Mouse (Mus musculus) adrenal gland, postnatal 25 days (tissue): ENCODE measurements around the gene Abhd11. TPM values are rescaled to one million over a fixed set of nuclear protein-coding genes. Genes with fewer than 3 reads are reported as not detected.
A peak's percentile ranks its signal among the peaks of the same experiment; 100 is the strongest.

ENCODE experiments used
- DNase-seq: peaks from one replicate; pipeline ENCODE4 v3.0.0; 2021; ENCODE audit warnings: mixed read lengths
- total RNA-seq: library from RNA; stranded (reverse); gene quantifications from 2 replicates; pipeline ENCODE4 v1.2.3, GENCODE M21; 2021

Gene Abhd11
- total RNA-seq, 1 experiment from 2014 or later = 61.8 TPM

DNA sequence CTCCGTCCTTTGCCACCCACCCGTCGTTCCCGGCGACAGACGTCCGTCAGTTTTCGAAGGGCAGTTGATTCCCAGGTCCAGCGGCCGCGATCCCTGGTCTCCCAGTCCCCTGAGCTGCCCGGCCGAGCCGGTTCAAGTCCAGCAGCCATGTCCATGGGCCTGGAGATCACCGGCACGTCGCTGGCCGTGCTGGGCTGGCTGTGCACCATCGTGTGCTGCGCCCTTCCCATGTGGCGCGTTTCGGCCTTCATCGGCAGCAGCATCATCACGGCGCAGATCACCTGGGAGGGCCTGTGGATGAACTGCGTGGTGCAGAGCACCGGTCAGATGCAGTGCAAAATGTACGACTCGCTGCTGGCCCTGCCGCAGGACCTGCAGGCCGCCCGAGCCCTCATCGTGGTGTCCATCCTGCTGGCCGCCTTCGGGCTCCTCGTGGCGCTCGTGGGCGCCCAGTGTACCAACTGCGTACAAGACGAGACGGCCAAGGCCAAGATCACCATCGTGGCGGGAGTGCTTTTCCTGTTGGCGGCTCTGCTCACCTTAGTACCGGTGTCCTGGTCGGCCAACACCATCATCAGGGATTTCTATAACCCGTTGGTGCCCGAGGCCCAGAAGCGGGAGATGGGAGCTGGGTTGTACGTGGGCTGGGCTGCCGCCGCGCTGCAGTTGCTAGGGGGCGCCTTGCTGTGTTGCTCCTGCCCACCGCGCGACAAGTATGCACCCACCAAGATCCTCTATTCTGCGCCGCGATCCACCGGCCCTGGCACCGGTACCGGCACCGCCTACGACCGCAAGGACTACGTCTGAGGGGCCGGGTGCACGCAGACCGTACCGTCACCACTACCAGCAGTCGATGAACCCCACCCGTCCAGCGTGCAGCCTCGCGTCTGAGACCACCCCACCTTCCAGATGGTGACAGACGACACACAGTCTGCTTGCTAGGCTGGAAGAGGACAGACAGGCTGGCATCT, 22.4 kb upstream of the Abhd11 start:
- no peak for DNase-seq

DNA sequence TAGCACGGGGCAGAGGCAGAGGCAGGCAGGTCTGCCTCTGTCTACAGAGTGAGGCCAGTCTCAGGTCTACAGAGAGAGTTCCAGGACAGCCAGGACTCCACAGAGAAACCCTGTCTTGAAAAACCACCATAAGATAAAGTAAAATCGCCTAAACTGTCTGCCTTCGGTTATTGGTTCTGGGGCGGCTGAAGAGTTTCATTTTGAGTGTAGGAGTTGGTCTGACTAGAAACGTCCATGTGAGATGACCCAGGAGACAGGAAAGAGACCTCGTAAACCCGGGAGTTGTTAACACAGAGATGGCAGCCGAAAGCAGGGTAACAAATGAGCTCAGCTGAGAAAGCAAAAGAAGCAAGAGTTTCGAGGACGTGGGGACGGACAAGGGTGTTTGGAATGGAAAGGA, 19.8 kb upstream of the Abhd11 start:
- DNase-seq = no peak

DNA sequence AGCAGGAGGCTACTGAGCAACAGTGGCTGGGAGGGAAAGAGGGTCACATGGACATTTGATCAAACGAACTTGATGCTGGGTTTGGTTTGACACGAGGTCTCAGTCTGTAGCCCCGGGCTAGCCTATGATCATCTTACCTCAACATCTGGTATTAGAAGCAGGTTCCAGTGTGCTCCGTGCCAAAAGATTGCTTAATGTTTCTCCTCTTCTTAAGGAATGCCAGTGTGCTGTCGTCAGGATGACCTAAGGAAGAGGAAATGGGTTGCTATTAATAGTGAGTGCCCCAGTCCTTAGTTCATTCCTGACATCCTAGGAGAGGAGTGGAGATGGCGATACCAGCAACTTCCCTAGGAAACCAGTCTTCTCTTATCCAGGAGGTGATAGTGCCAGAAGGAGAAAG, 19.2 kb upstream of the Abhd11 start:
- DNase-seq = no peak

DNA sequence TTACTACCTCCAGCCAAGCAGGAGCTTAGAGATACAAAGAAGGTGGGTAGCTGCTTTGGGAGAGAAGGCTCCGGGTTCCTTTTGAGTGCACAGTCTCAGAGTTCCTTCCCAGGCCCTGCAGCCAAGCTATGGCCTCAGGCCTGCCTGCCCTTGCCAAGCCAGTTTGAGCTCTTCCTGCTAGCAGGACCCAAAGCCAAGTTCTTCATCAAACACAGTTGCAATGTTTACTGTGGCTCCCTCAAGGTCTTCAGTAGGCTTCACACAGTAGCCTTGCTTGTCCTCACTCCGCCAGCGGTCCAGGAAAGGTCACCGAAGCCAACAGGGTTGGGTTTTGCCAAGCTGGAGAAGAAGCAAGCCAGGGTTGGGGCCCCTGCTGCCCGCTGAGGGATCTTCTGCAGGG, 16.4 kb upstream of the Abhd11 start:
- no peak for DNase-seq

DNA sequence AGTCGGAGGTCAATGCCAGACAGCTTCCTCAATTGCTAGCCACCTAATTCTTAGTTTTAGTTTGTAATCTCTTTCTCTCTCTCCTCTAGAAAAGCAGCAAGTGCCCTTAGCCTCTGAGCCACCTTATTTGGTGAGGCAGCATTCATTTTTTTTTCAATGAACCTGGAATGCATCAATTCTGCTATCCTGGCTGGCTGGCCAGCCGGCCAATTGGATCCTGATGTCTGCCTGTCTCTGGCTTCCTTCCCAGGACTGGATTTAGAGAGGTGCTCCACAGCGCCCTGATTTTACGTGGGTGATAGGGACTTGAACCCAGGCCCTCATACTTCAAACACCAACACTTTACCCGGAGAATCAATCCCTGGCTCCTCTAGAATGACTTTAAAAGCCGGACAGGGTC, 10.6 kb upstream of the Abhd11 start:
- DNase-seq = no peak

- no peak for DNase-seq
Observed at GRCm38 (mm10) chr5:134999797-135000196, 9.2 kb upstream of the Abhd11 start.

DNA sequence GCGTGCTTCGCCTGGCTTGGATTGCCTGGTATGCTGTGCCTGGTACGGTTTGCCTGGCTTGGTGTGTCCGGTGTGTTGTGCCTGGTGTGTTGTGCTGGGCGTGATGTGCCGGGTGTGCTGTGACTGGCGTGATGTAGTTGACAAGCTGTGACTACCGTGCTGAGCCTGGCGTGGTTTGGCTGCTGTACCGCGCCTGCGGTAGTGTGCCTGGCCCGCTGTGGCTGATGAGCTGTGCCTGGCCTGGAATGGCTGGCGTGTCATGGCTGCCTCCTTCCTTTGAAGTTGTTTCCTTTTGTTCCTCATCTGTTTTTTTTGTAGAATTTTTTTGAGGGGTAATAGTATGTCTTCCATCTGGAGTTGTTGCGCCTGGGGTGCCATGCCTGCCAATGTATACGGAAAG, 8.2 kb upstream of the Abhd11 start:
- no peak for DNase-seq

- no peak for DNase-seq
Observed at GRCm38 (mm10) chr5:135001309-135001708, 7.6 kb upstream of the Abhd11 start.

- DNase-seq = no peak
Observed at GRCm38 (mm10) chr5:135002151-135002550, 6.8 kb upstream of the Abhd11 start.

- no peak for DNase-seq
Observed at GRCm38 (mm10) chr5:135007802-135008571, 965 bp upstream of the Abhd11 start.

DNA sequence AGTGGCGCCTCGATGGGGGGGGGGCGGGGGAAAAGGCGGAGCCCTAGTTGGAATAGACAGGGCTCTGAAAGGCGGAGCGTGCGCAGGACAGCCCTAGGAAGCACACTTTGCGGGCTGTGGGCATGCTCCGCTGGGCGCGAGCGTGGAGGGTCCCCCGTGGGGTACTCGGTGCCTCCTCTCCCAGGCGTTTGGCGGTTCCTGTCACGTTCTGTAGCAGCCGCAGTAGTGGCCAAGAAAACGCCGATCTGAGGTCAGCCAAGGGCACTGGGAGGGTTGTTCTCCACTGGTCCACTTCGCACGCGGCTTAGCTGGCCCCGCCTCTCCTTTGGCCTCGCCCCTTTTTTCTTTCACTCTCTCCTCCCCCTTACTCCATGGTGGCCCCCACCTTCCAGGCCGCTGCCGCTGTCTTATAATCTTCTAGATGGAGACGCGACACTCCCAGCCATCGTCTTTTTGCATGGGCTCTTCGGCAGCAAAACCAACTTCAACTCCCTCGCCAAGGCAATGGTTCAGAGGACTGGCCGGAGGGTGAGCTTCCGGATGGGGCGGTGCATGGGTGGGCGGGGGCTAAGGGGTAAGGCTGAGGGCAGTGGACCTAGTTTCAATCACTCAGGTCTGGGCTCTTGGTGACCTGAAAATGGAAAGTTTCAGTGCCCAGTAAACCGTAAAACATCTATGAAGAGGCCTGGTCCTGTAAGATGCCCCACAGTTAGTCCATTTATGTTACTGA, 803 bp downstream of the Abhd11 start:
- peak; percentile 82 for DNase-seq

DNA sequence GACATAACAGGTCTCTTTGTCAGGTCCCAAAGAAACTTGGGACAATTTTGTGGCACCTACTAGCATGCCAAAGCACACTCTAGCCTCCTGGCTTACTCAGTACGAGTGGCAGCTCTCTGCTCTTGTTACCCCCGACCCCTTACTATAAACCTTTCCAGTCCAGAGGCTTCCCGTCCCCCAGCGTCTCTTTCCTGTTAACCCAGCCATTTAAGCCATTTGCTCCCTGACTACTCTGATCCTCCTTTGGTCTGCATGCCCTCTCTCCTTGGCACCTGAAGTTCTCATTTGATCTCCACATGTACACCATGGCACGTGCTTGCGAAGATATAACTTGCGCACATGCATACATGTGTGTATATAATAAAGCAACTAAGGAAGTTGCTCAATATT, 1.4 kb downstream of the Abhd11 start:
- DNase-seq = no peak

DNA sequence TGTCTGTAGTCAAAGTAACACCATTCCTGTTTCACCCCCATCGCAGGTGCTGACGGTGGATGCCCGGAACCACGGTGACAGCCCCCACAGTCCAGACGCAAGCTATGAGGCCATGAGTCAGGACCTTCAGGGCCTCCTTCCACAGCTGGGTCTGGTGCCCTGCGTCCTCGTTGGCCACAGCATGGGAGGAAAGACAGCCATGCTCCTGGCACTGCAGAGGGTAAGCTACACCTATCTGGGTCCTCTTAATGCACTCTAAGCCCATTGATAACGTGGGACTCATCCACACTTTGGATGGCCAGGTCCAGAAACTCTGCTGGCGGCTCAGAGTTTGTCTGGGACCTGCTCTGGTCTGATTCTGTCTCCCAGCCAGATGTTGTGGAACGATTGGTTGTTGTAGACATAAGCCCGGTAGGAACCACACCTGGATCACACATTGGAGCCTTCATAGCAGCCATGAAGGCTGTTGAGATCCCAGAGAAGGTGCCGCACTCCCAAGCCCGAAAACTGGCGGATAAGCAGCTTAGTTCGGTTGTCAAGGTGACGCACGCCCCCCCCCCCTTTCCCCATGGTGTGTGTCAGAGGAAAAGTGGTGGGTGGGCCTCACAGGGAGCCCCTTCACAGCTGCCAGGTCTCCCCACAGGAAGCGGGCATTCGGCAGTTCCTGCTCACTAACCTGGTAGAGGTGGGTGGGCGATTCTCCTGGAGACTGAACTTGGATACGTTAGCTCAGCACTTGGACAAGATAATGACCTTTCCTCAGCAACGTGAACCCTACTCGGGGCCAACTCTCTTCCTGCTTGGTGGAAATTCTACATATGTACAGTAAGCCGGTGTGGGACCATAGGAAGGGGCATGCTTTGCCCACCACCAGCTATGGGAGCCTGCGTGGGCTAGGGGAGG, 2.1 kb downstream of the Abhd11 start:
- no peak for DNase-seq

DNA sequence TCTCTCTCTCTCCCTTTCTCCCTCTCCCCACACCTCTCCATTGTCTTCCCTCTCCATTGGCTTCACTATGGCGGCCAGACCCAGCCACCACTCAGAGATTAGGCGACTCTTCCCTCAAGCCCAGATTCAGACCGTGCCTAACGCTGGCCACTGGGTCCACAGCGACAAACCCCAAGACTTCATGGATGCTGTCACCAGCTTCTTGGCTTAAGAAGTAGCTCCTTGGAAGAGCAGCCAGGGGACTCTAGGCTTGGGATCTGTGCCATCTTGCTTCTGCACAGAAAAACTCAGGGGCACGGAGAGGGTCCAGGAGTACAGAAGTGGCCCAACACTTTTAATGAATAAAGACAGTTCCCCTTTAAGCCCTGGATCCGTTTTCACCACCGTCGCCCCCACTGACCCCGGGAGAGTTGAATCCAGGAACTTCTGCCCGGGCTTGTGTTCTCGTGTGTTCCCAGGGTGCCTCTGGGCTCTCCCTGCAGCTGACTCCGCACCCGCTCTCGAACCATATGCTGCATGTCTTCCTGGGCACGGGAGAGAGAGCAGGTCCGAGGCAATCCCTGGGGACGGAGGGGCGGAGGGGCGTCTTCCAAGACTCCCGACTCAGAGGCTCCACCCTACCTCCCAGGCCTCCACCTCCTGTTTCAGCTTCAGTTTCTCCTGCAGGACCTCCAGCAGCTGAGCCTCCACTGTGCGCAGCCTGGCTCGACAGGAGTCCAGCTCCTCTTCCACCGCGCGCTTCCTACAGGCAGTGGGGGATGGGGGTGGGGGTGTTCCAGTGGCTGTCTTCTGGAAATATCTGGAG, 3.1 kb downstream of the Abhd11 start:
- no peak for DNase-seq

DNA sequence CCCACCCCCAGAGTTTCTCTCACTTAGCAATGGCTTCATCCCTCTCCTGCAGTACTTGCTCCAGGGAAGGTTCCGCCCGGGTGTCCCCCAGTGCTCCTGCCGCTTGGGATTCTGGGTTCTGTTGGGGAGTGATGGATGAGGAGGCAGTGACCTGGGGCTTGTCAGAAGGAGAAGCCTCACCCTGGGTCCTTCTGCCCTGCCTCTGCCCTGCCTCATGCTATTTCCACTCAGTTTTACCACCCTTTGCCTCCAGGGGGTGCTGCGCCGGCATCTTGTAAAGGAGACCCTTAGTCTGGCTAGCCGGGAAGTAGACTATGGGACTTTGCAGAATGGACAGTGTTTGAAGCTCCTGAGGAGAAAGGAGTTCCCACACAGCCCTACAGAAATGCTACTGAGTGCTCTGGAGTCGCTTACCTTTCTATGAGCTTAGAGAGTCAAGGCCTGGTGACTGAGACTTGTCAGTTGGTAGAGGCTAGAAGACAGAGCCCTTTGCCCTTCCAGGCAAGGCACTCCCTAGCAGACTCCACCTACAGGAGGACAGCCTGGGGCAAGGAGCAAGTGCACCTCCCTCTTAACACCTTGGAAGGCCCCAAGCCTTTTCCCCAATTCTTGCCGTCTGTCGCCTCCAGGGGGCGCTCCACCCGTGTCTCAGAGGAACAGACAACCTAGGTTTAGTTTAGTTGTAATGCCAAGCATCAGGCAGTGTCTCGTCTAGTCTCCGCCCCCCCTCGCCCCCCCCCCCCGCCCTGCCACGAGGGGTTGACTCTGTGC, 3.9 kb downstream of the Abhd11 start:
- DNase-seq = peak; percentile 84

DNA sequence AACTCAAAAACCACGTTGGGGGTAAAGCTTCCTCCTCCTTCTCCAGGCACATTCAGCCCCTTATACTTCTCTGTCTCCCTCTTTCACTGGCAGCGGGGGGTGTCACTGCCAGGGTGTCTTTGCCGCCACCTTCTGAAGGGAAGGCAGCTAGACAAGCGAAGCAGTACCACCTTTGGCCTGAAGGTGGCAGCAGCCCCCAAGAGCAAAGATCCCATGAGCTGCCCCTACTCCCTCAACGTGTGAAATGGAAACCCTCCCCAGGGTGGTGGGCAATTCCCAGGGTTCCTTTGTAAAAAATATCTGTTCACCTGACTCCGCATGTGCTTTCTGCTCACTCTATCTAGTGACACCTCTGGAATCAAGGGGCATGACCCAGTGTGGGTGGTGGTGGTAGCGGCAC, 6.5 kb downstream of the Abhd11 start:
- DNase-seq = peak; percentile 85

- no peak for DNase-seq
Observed at GRCm38 (mm10) chr5:135016224-135016759, 7.3 kb downstream of the Abhd11 start.

GRCm38 (mm10) chr5:135021814-135022213, 12.9 kb downstream of the Abhd11 start:
- peak; percentile 82 for DNase-seq

DNA sequence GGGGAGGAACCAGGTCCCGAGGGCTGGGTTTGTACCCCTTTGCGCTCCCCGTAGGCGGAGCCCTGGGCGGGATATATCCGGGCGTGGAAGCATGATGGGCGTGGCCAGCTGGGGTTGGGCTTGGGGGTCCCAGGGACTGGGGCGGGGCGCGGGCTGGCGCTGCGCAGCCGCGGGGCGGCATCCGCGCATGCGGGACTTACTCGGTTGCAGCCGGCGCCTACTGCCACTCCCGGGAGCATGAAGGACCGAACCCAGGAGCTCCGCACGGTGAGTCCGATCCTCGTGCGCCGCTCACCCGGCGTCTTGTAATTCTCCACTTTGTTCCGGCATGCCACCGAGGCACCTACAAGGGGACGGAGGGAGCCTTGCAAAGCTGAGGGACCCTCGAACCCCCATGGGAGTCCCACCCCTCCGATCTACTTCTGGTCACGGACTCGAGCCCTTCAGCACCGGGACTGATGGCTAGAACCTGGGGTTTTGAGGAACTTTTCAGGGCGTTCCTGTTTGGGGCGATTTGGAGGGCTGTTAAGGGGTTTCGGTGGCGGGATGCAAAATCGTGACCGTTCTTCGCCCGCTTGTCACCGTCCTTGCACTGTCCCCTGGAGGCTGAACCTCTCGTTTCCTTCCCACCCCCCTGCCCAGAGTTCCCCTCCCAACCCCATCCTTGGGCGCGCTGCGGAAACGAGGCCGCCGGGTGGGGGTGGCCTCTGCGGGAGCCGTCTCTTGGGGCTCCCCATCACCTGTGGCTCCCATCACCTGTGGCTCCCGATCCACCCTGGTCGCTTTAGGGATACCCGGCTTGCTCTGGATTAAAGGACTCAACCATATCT, 14.6 kb downstream of the Abhd11 start, which contains the start of gene Stx1a:
Gene Stx1a, plus strand, starts transcription at position 139 of the 830 bp plus-strand sequence.
- DNase-seq = peak; percentile 90
